Mouse (Mus musculus): ENCODE measurements around the gene Pcnx2.

DNA sequence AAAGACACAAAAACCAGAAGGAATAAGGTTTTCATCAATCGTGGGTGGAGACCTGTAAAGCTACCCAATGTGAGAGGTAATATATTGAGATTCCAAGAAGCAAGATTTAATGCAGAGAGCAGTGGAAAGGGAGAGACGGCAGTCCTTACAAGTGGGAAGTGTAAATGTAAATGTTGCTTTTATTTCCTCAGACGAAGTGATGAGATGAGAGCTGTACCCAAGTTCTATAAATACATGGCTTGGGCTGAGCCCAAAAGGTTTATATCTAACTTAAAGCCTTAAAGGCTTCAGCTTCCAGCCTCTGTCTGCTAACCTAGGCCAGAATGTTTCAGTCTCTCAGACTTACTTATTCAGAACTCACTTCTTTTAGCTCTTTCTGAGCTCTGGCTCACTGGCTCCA lies 8.2 kb downstream of the Pcnx2 start:
- TF ChIP-seq CTCF (IDR thresholded peaks at IDR 0.05; ENCODE audit: low read depth, low read length) (no peak), POLR2AphosphoS5 (IDR thresholded peaks at IDR 0.05; ENCODE audit: insufficient replicate concordance, low read depth, low read length) (no peak)

Measured in G1E (cell line).